Mouse (Mus musculus): Measurements from ENCODE around the gene Bsph2.
A peak's percentile ranks its signal among the peaks of the same experiment; 100 is the strongest.

Bsph2 gene

DNA sequence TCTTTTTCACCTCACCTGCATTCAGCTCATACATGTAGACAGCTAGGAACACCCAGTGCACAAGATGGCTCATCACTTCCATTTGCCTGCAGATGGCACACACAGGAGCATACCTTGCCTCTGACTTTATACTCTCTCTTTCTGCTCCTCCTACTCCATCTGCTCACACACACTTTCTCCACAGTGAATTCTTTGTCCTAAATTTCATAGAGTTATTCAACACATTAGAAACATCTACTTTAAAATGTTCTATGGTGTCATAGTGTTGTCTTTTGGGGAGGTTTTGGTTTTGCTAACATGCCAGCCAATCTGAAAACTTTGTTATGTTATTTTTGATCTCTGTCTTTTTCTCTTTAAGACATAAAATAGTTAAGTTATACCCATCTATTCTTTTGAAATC lies at the start of gene Bsph2:
Gene Bsph2, minus strand, starts transcription at position 101 of the 400 bp plus-strand sequence.
- DNase-seq: no peak

DNA sequence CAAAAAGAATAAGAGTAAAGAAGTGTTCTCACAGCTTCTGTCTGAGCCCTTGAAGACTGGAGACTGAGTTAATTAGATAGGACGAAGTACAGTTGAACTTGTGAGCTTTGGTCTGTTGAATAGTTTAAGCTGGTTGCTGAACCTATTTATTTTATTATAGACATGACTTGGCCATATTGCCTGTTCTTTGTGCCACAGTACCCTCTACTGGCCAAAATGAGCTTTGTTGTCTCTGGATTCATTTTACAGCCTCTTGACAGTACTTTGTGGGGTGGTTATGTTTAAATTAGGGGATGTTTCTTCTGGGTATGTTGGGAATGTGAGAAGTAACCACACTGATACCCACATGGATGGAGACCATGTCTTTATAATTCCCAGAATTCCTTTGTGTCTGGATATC lies 59.3 kb downstream of the Bsph2 start:
- peak; percentile 13 to 47 for DNase-seq

All from kidney, adult 8-10 months (tissue).